Mouse (Mus musculus) forebrain, embryonic 13.5 days (tissue): Measurements from ENCODE around the gene Epha5. TPM values are rescaled to one million over a fixed set of nuclear protein-coding genes. Genes with fewer than 3 reads are reported as not detected.

Source experiments
- ATAC-seq: fragments of 200-750 bp; cut with Nextera tagmentation; 2 replicates; pipeline ENCODE4 v1.8.0; 2017
- H3K27ac ChIP-seq: fragments of 300-500 bp; sonication (generic); 2 replicates; pipeline ENCODE4 v1.5.1; 2015; ENCODE audit warnings: inconsistent platforms, mild to moderate bottlenecking, moderate library complexity
- H3K27me3 ChIP-seq: fragments of 300-500 bp; sonication (generic); 2 replicates; pipeline ENCODE4 v1.6.1; 2015; ENCODE audit warnings: mild to moderate bottlenecking, inconsistent platforms
- H3K36me3 ChIP-seq: fragments of 300-500 bp; sonication (generic); 2 replicates; pipeline ENCODE4 v1.6.1; 2015; ENCODE audit warnings: mild to moderate bottlenecking, inconsistent platforms; ENCODE audit not compliant: poor library complexity, severe bottlenecking
- H3K4me1 ChIP-seq: fragments of 300-500 bp; sonication (generic); 2 replicates; pipeline ENCODE4 v1.6.1; 2015; ENCODE audit warnings: inconsistent platforms
- H3K4me2 ChIP-seq: fragments of 300-500 bp; sonication (generic); 2 replicates; pipeline ENCODE4 v1.6.1; 2015; ENCODE audit warnings: inconsistent platforms, mild to moderate bottlenecking, moderate library complexity
- H3K4me3 ChIP-seq: fragments of 300-500 bp; sonication (generic); 2 replicates; pipeline ENCODE4 v1.5.1; 2015; ENCODE audit warnings: mild to moderate bottlenecking, inconsistent platforms
- H3K9ac ChIP-seq: fragments of 300-500 bp; sonication (generic); 2 replicates; pipeline ENCODE4 v1.6.1; 2015; ENCODE audit warnings: mild to moderate bottlenecking, inconsistent platforms
- H3K9me3 ChIP-seq: fragments of 300-500 bp; sonication (generic); replicated peaks from 2 replicates; pipeline ENCODE4 v1.6.1; 2016; ENCODE audit warnings: inconsistent platforms
- WGBS: fragments of 180-500 bp; shearing (Covaris S2); methylation state at CpG from one replicate; pipeline ENCODE4 v1.1.7; 2015; 5-methylcytosine and 5-hydroxymethylcytosine counted together
- polyA plus RNA-seq: library from polyadenylated mRNA; unstranded; fragments of >200 nt; fragmentation: Nextera tagmentation; extraction: Ambion mirVana; gene quantifications from 2 replicates; pipeline ENCODE4 v1.2.1, GENCODE M21; 2015

Epha5 gene
- polyA plus RNA-seq, 1 experiment from 2014 or later: 136 TPM

DNA sequence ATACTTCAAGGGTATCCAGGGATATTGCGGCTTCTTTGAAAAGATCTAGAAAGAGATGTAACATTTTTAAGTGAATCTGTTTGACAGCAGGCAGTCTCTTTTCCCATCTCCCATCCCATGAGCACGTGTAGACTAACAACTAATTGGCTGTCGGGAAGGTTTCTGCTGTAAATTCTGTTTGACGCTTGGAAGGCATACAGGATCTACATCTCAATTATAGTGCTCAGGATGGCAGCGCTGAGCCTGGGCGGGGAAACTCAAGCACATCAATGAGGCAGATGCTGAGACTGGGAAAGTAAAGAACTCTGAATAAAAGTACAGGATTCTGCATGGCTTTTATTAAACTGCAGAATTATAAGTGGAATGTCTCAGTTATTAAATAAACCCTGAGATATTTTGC is 335.9 kb downstream of the Epha5 start:
- Histone ChIP-seq H3K4me3 (no peak overlapping the region), H3K9ac (no peak overlapping the region), H3K4me1 (no peaks in the 10 kb centered on the region), H3K27me3 (no peaks in the 10 kb centered on the region), H3K27ac (no peak overlapping the region), H3K36me3 (peaks cover 14% of the 10 kb centered on the region), H3K4me2 (no peak overlapping the region), H3K9me3 (no peaks in the 10 kb centered on the region)
- 55% methylated on average over 6 of the region's 6 CpGs for WGBS
- ATAC-seq: no peak; the same call in 1 of the 2 replicates

DNA sequence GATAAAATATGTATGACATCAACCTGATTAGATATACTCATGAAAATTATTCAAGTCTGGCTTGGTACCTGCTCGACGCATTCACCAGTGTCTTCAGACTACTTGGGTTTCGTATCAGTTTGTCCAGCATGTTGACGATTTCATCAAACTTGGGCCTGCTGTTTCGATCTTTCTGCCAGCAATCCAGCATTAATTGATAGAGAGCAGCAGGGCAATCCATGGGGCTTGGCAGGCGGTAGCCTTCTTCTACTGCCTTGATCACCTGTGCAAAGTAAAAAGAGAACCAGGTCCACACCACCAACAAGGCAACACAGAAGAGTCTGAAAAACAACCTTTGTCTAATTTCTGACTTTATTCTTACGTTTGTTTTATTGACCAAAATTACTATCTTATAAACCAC is 346.2 kb downstream of the Epha5 start:
- H3K27ac ChIP-seq: no peak overlapping the region
- no peak overlapping the region for H3K4me2 ChIP-seq
- H3K27me3 ChIP-seq: no peaks in the 10 kb centered on the region
- H3K9me3 ChIP-seq: no peaks in the 10 kb centered on the region
- no peak for ATAC-seq
- H3K4me3 ChIP-seq: no peak overlapping the region
- peaks cover 24% of the 10 kb centered on the region for H3K36me3 ChIP-seq
- no peak overlapping the region for H3K9ac ChIP-seq
- no peaks in the 10 kb centered on the region for H3K4me1 ChIP-seq
- WGBS: 90% methylated on average over 7 of the region's 7 CpGs

DNA sequence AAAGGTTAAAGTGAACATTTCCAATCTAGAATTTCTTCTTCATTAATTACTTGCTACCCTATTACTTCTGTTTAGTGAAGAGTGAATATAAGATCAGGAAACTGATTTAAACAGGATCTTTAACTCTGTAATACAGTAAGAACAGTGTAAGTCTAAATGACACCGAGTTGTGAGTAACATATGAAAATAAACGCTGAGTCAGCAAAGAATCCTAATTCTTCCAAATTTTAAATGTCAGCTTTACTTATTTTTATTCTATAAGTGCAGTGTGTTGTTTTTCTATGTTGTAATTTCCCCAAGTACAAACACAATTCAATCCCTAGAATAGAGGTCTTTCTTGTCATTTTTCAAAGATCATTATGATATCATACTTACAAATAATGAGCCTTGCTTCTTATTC is 363.3 kb downstream of the Epha5 start:
- ATAC-seq: no peak
- H3K36me3 ChIP-seq: no peaks in the 10 kb centered on the region
- no peak overlapping the region for H3K9ac ChIP-seq
- 92% methylated on average over 2 of the region's 2 CpGs for WGBS
- H3K27ac ChIP-seq: no peak overlapping the region
- no peaks in the 10 kb centered on the region for H3K9me3 ChIP-seq
- H3K4me3 ChIP-seq: no peak overlapping the region
- no peaks in the 10 kb centered on the region for H3K27me3 ChIP-seq
- no peaks in the 10 kb centered on the region for H3K4me1 ChIP-seq
- no peak overlapping the region for H3K4me2 ChIP-seq

DNA sequence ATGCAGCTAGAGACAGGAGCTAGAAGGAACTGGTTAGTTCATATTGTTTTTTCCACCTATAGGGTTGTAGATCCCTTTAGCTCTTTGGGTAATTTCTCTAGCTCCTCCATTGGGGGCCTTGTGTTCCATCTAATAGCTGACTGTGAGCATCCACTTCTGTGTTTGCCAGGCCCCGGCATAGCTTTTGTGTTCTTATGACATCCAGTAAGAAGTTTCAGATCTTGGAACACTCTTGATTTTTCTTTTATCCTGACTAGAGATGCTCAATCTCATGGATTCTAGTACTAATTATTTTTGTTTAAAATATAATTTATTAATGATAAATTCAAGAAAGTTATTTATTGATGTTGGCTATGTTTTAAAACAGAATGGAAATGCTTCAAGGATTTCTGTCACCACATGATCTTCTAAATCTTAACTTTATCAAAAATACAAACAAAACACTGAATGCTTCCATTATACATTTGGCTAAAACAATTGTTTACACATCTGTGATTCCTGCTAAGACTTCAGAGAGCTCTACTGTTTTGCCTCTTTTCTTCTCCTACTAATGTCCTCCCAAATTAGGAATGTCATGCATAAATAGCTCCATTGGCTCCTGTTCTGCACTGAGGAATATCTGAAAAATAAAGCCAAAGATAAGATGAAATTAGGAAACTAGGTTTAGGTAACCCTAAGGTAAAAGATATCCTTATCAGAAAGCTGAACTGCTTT is 379.8 kb downstream of the Epha5 start:
- no peak overlapping the region for H3K4me2 ChIP-seq

More for the DNA sequence above, 379.8 kb downstream of the Epha5 start:
- Histone ChIP-seq H3K4me1 (no peaks in the 10 kb centered on the region), H3K27me3 (no peaks in the 10 kb centered on the region), H3K4me3 (no peak overlapping the region), H3K36me3 (no peaks in the 10 kb centered on the region), H3K9ac (no peak overlapping the region), H3K9me3 (no peaks in the 10 kb centered on the region), H3K27ac (no peak overlapping the region)
- WGBS: 96% methylated on average over 1 of the region's 1 CpGs
- no peak for ATAC-seq
